Mouse (Mus musculus): ENCODE measurements around the gene Lsm6. TPM values are rescaled to one million over a fixed set of nuclear protein-coding genes. Genes with fewer than 3 reads are reported as not detected.

The Lsm6 gene
- polyA plus RNA-seq (2012; rRNA removed), result 102 and 120 TPM in 2 replicates

GRCm38 (mm10) chr8:78820673-78821310 lies at the start of gene Lsm6:
TSS of gene Lsm6 (minus strand) at chr8:78821140.
- Histone ChIP-seq H3K27ac (ENCODE audit: insufficient read depth, low read length) (peak within 1 kb of the TSS; percentile 98), H3K4me1 (ENCODE audit: control insufficient read depth, insufficient read depth, low read length) (peaks cover 5% of the 10 kb centered on the region), H3K4me3 (replicated peaks; ENCODE audit: insufficient read depth, low read depth, low read length) (peak within 1 kb of the TSS; percentile 79), H3K27me3 (ENCODE audit: control insufficient read depth, insufficient read depth, low read length) (no peaks in the 10 kb centered on the region)
- peak; percentile 46; the same call in 1 of the 2 replicates for TF ChIP-seq POLR2A (IDR thresholded peaks at IDR 0.05; ENCODE audit: borderline replicate concordance, insufficient read depth, low read length)
- TF ChIP-seq CTCF (IDR thresholded peaks at IDR 0.05; ENCODE audit: borderline replicate concordance, insufficient read depth, low read depth, low read length), result no peak
- WGBS, result under 1% methylated on average over 70 of the region's 70 CpGs
- DNase-seq, result peak; percentile 98 to 100

GRCm38 (mm10) chr8:78867036-78867435 lies 46.1 kb upstream of the Lsm6 start:
- Histone ChIP-seq H3K4me3 (replicated peaks; ENCODE audit: insufficient read depth, low read depth, low read length) (no peak overlapping the region), H3K27me3 (ENCODE audit: control insufficient read depth, insufficient read depth, low read length) (no peaks in the 10 kb centered on the region), H3K27ac (ENCODE audit: insufficient read depth, low read length) (no peak overlapping the region), H3K4me1 (ENCODE audit: control insufficient read depth, insufficient read depth, low read length) (no peaks in the 10 kb centered on the region)
- no peak for DNase-seq
- no peak for TF ChIP-seq POLR2A (IDR thresholded peaks at IDR 0.05; ENCODE audit: borderline replicate concordance, insufficient read depth, low read length)
- no peak for TF ChIP-seq CTCF (IDR thresholded peaks at IDR 0.05; ENCODE audit: borderline replicate concordance, insufficient read depth, low read depth, low read length)
- WGBS, result 57% methylated on average over 2 of the region's 2 CpGs

GRCm38 (mm10) chr8:78863001-78863400 lies 42.1 kb upstream of the Lsm6 start:
- 29% methylated on average over 1 of the region's 1 CpGs for WGBS

GRCm38 (mm10) chr8:78862046-78862445 lies 41.1 kb upstream of the Lsm6 start:
- DNase-seq, result no peak
- TF ChIP-seq POLR2A (IDR thresholded peaks at IDR 0.05; ENCODE audit: borderline replicate concordance, insufficient read depth, low read length) (no peak), CTCF (IDR thresholded peaks at IDR 0.05; ENCODE audit: borderline replicate concordance, insufficient read depth, low read depth, low read length) (no peak)
- Histone ChIP-seq H3K27ac (ENCODE audit: insufficient read depth, low read length) (no peak overlapping the region), H3K27me3 (ENCODE audit: control insufficient read depth, insufficient read depth, low read length) (no peaks in the 10 kb centered on the region), H3K4me3 (replicated peaks; ENCODE audit: insufficient read depth, low read depth, low read length) (no peak overlapping the region), H3K4me1 (ENCODE audit: control insufficient read depth, insufficient read depth, low read length) (no peaks in the 10 kb centered on the region)
- WGBS, result 44% methylated on average over 9 of the region's 9 CpGs

More at GRCm38 (mm10) chr8:78863001-78863400, 42.1 kb upstream of the Lsm6 start:
- Histone ChIP-seq H3K4me3 (replicated peaks; ENCODE audit: insufficient read depth, low read depth, low read length) (no peak overlapping the region), H3K27me3 (ENCODE audit: control insufficient read depth, insufficient read depth, low read length) (no peaks in the 10 kb centered on the region), H3K4me1 (ENCODE audit: control insufficient read depth, insufficient read depth, low read length) (no peaks in the 10 kb centered on the region), H3K27ac (ENCODE audit: insufficient read depth, low read length) (no peak overlapping the region)
- DNase-seq, result no peak
- no peak for TF ChIP-seq POLR2A (IDR thresholded peaks at IDR 0.05; ENCODE audit: borderline replicate concordance, insufficient read depth, low read length)
- TF ChIP-seq CTCF (IDR thresholded peaks at IDR 0.05; ENCODE audit: borderline replicate concordance, insufficient read depth, low read depth, low read length), result no peak

DNA sequence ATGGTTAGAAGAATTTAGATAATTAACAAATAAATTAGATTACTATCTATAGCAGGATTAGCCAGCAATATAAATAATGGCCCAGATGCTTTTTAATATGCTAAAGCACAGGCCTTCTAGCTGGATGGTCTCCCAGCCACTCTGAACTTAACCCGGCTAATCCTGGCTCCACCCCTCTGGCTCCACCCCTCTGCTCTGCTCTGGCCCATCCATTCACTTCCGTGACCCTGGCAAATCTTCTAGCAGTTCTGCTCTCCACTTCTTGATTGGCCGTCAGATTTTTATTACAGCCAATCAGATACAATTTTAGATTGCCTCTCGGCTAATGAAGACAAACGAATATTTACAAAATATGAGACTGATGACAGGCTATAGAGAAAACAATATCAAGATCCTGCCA lies 39.8 kb upstream of the Lsm6 start:
- 48% methylated on average over 5 of the region's 5 CpGs for WGBS
- no peaks in the 10 kb centered on the region for H3K27me3 ChIP-seq (ENCODE audit: control insufficient read depth, insufficient read depth, low read length)
- no peak for DNase-seq
- no peaks in the 10 kb centered on the region for H3K4me1 ChIP-seq (ENCODE audit: control insufficient read depth, insufficient read depth, low read length)
- H3K4me3 ChIP-seq (replicated peaks; ENCODE audit: insufficient read depth, low read depth, low read length), result no peak overlapping the region
- no peak for TF ChIP-seq CTCF (IDR thresholded peaks at IDR 0.05; ENCODE audit: borderline replicate concordance, insufficient read depth, low read depth, low read length)
- no peak for TF ChIP-seq POLR2A (IDR thresholded peaks at IDR 0.05; ENCODE audit: borderline replicate concordance, insufficient read depth, low read length)
- no peak overlapping the region for H3K27ac ChIP-seq (ENCODE audit: insufficient read depth, low read length)

DNA sequence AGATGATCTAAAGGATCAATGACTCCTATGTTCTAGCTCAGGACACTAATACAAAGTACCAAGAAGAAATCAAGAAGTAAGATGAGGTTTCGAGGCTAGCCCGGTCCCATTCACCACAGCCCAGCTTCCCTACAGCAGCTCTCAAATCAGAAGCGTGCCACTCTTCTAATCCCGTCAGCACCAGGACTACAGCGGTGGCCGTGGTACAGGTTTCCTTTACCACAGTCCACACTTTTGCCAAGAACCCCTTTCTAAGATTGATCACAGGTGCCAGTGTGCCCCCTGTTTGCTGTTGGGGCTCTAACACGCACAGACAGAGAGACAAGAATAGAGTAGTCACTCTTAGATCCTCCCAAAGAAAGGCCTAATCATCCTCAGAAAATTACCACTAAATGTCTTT lies 36.5 kb upstream of the Lsm6 start:
- TF ChIP-seq POLR2A (IDR thresholded peaks at IDR 0.05; ENCODE audit: borderline replicate concordance, insufficient read depth, low read length) (no peak), CTCF (IDR thresholded peaks at IDR 0.05; ENCODE audit: borderline replicate concordance, insufficient read depth, low read depth, low read length) (no peak)
- Histone ChIP-seq H3K4me3 (replicated peaks; ENCODE audit: insufficient read depth, low read depth, low read length) (no peak overlapping the region), H3K27me3 (ENCODE audit: control insufficient read depth, insufficient read depth, low read length) (no peaks in the 10 kb centered on the region), H3K27ac (ENCODE audit: insufficient read depth, low read length) (no peak overlapping the region), H3K4me1 (ENCODE audit: control insufficient read depth, insufficient read depth, low read length) (no peaks in the 10 kb centered on the region)
- no peak for DNase-seq
- WGBS, result 92% methylated on average over 7 of the region's 7 CpGs

- no peak overlapping the region for H3K4me3 ChIP-seq (replicated peaks; ENCODE audit: insufficient read depth, low read depth, low read length)
- no peak for TF ChIP-seq POLR2A (IDR thresholded peaks at IDR 0.05; ENCODE audit: borderline replicate concordance, insufficient read depth, low read length)
- no peak for TF ChIP-seq CTCF (IDR thresholded peaks at IDR 0.05; ENCODE audit: borderline replicate concordance, insufficient read depth, low read depth, low read length)
- H3K4me1 ChIP-seq (ENCODE audit: control insufficient read depth, insufficient read depth, low read length), result no peaks in the 10 kb centered on the region
- DNase-seq, result no peak
- no peaks in the 10 kb centered on the region for H3K27me3 ChIP-seq (ENCODE audit: control insufficient read depth, insufficient read depth, low read length)
- no peak overlapping the region for H3K27ac ChIP-seq (ENCODE audit: insufficient read depth, low read length)
- 88% methylated on average over 4 of the region's 4 CpGs for WGBS
These were observed 31.3 kb upstream of the Lsm6 start for GRCm38 (mm10) chr8:78852279-78852678.

- Histone ChIP-seq H3K27ac (ENCODE audit: insufficient read depth, low read length) (no peak overlapping the region), H3K27me3 (ENCODE audit: control insufficient read depth, insufficient read depth, low read length) (no peaks in the 10 kb centered on the region; the same call in 1 of the 2 replicates), H3K4me1 (ENCODE audit: control insufficient read depth, insufficient read depth, low read length) (no peaks in the 10 kb centered on the region), H3K4me3 (replicated peaks; ENCODE audit: insufficient read depth, low read depth, low read length) (no peak overlapping the region)
- TF ChIP-seq CTCF (IDR thresholded peaks at IDR 0.05; ENCODE audit: borderline replicate concordance, insufficient read depth, low read depth, low read length), result no peak
- no peak for TF ChIP-seq POLR2A (IDR thresholded peaks at IDR 0.05; ENCODE audit: borderline replicate concordance, insufficient read depth, low read length)
- DNase-seq, result no peak
- 54% methylated on average over 3 of the region's 3 CpGs for WGBS
These were observed 26.3 kb upstream of the Lsm6 start for GRCm38 (mm10) chr8:78847240-78847639.
